Mouse (Mus musculus) brain, embryonic 14.5 days (tissue): ENCODE measurements around the gene Hsdl2.

ENCODE experiments used
- CTCF ChIP-seq: fragments of 200-500 bp; IDR thresholded peaks from 2 replicates; pipeline ENCODE4 v1.5.1; 2012; ENCODE audit warnings: inconsistent platforms, mild to moderate bottlenecking, moderate library complexity, borderline replicate concordance; ENCODE audit not compliant: insufficient read depth, insufficient read length; ENCODE audit errors: extremely low read depth
- POLR2A ChIP-seq: fragments of 200-500 bp; IDR thresholded peaks from 2 replicates; pipeline ENCODE4 v1.6.1; 2012; ENCODE audit warnings: mild to moderate bottlenecking, inconsistent platforms, borderline replicate concordance; ENCODE audit not compliant: poor library complexity, insufficient read depth, insufficient read length, severe bottlenecking; ENCODE audit errors: extremely low read depth

DNA sequence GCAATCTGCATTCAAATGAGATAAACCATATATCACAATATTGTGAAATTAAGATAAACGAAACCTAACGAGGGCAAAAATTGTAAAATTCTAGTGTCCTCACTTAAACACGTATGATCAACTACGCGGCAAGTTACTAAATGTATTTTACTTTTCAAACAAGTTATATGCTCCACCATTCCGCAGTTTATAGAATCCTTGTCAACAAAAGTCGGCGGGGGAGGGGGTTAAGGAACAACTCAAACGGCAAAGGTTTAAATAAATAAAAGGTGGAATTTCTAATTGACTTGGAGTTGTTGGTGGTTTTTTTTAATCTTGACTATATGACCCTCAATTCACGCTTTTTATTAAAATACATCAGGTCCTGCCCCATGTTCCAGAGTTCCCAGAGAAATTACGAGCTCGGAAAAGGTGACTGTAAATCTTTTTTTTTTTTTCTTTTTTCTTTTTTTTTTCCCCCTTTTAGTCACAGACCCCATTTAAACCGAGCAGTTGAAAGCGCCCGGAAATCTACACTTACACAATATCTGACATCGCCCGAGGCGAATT lies 33.3 kb upstream of the Hsdl2 start:
- TF ChIP-seq POLR2A, result no peak
- TF ChIP-seq CTCF, result no peak
